Mouse (Mus musculus): Measurements from ENCODE around the gene Rrbp1. TPM values are rescaled to one million over a fixed set of nuclear protein-coding genes. Genes with fewer than 3 reads are reported as not detected.

Gene Rrbp1
- polyA plus RNA-seq (2012; rRNA removed): 44.9 and 49.0 TPM in 2 replicates

DNA sequence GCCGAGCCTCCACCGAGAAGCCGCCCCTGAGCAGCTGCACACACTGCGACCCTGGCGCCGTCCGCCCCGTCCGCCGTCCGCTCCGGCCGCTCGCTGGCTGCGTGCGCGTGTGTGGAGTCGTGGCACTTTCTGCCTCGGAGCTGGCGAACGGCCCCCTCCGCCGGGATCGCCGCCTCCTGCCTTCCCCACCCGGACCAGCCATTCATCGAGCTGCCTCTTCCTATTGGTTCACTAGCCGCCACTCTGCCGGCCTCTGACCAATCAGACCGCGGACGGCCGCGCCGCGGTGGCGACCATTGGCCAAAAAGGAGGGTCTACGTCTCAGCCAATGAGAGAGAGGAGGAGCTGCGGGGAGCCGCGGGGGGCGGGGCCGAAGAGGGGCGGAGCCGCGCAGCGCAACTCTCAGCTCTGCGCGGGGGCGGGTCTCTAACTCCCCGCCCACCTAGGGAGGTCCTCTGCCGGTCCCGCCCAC, at the start of gene Rrbp1:
TSS of gene Rrbp1 (minus strand) at position 184 of the 472 bp plus-strand sequence.

DNA sequence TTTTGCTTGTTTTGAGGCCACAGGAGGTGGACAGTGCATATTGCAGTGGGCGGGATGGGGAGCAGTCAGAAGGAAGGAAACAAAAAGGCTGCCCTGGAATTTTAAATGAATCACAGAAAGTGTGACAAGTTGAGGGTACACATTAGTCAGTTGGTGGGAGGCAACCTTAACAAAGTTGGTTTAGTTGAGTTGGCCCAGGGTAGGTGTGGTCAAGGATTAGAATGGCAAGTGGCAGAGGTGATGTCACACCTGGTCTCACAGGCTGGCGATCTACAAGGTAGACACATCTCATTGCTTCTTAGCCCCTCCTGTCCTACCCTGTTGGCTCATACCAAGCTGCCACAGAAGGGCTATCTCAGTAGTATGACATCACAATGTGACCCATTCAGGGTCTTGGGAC, 21.6 kb upstream of the Rrbp1 start, which contains the start of gene Banf2:
TSS of gene Banf2 (plus strand) at position 396 of the 400 bp plus-strand sequence.

DNA sequence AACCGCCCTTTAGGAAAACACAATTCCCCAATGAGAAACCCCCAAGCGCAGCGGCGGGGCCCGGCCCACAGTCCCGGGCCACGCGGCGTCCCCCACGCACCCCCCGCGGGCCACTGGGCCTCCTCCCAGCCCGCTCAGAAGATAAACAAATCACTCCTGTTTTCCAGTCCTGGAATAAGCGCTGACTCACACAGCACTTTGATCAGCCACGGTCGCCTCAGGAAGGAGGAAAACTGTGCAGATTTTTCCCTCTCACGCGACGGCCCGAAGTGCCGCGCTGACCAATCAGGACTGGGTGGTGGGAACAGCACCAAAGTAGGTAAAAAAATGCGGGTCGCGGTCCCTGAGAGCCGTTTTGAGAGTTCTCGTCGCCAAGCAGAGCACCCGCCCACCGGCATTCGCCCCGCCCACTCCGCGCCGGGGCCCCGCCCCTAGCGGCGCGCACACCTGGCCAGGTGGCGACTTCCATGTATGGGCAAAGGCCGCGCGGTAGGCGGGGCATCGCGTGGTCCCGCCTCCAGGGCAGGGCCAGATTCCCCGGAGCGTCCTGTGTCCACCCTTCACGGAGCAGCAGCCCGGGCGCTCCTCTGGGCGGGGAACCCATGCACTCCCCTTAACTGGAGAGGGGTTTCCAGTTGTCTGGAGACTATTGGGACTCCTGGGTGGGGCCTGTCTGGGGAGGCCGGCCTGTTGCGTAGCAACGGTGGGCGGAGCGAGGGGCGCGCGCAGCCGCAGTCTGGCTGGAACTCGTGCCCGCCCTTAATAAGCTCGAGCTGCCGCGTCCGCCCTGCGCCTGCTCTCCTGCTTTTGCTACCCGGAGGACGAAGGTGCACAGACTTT, 96.1 kb downstream of the Rrbp1 start, which contains the start of gene Dstn:
TSS of gene Dstn (plus strand) at position 561 of the 840 bp plus-strand sequence.

Other genes starting within 250 kb of the Rrbp1 start
- gene Bfsp1, start 148.1 kb downstream of the Rrbp1 start, polyA plus RNA-seq (2012; rRNA removed): 0.32 and 0.85 TPM in 2 replicates
- 20.6 and 28.3 TPM in 2 replicates for gene Dstn, start 95.9 kb downstream of the Rrbp1 start, polyA plus RNA-seq (2012; rRNA removed)
- 0.67 TPM in 1 of 2 replicates, not detected in the other for gene Banf2, start 21.8 kb upstream of the Rrbp1 start, polyA plus RNA-seq (2012; rRNA removed)